Mouse (Mus musculus) monocyte, adult 5-6 weeks (primary cell): ENCODE results near the gene Sdccag8. TPM values are rescaled to one million over a fixed set of nuclear protein-coding genes. Genes with fewer than 3 reads are reported as not detected.
"Not testable (repeated sequence)": the region's sequence is repeated elsewhere in the genome, so short reads cannot be mapped to it uniquely, and the experiment has no call there.

Source experiments
- ATAC-seq: fragments of 153-309, 156-312 bp; replicated peaks from 2 replicates; pipeline ENCODE4 v1.8.0; 2017; ENCODE audit warnings: mild to moderate bottlenecking; ENCODE audit not compliant: low TSS enrichment, insufficient number of reproducible peaks, severe bottlenecking, poor library complexity, low FRiP score
- total RNA-seq: library from RNA; stranded (forward); fragments of 200-1000, 200-491, 200-594 nt; gene quantifications from 3 replicates; pipeline ENCODE4 v1.2.3, GENCODE M21; 2017

The Sdccag8 gene
- total RNA-seq, 1 experiment from 2014 or later: 78.7 TPM

DNA sequence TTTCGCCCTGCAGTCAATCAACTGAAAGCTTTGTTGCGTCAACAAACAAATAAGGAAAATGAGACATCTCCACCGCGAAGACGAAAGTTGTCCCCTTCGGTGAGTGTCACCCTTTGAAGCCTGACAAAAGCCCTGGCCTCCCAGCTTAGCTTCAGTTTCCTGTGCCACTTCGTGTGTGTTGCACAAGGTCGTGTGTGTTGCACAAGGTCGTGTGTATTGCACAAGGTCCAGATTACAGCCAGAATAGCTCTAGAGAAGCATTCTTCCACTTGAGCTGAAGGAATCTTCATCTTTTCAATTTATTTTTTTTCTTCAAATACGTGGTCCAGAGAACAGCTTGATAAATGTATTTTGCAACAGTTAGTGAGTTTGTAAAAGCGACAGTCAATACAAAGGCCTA lies 11.7 kb downstream of the Sdccag8 start:
- ATAC-seq: peak; percentile 75

- no peak for ATAC-seq
Observed at GRCm38 (mm10) chr1:176826931-176827330, 12.5 kb downstream of the Sdccag8 start.

- ATAC-seq: peak; percentile 88
Observed at GRCm38 (mm10) chr1:176827365-176827764, 12.9 kb downstream of the Sdccag8 start.

GRCm38 (mm10) chr1:176827945-176828485 lies 13.6 kb downstream of the Sdccag8 start:
- peak; percentile 10; the same call in 1 of the 2 replicates for ATAC-seq

DNA sequence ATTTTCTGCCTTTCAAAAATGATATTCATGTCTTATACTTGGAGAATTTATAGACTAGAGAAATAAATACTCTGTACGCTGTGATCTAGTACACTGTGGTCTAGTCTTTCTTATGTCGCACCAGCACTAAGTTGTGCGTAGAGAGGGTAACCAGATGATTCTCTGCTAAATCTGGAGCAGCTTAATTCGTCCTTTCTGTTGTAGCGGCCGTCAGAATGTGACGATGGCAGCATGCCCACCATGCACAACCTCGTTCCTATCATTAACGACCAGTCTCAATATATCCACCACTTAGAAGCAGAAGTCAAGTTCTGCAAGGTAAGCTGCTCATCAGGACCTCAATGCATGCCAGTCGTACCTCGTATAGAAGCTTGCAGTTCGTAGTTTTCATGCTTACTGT lies 14.2 kb downstream of the Sdccag8 start:
- no peak for ATAC-seq

- no peak for ATAC-seq
Observed at GRCm38 (mm10) chr1:176832071-176832470, 17.6 kb downstream of the Sdccag8 start.

- no peak for ATAC-seq
Observed at GRCm38 (mm10) chr1:176832607-176833006, 18.1 kb downstream of the Sdccag8 start.

DNA sequence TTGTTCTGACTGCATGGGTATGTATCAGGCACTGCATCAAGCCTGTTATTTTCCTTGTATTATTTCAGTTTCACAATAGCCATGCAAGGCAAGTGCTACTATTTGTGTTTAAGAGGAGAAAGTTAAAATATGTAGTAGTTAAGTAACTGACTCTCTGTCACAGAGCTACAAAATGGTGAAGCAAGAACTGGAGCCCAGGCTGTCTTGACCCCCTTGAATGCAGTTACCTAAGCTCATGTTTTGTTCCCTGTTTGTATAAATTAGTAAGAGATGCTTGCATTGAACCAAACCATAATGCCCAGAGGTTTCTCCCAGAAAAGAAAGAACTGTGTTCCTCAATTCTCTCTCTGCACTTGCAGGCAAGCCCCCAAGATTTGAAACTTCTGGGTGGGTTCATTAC lies 18.8 kb downstream of the Sdccag8 start:
- ATAC-seq: no peak

- ATAC-seq: no peak
Observed at GRCm38 (mm10) chr1:176833948-176834347, 19.5 kb downstream of the Sdccag8 start.

DNA sequence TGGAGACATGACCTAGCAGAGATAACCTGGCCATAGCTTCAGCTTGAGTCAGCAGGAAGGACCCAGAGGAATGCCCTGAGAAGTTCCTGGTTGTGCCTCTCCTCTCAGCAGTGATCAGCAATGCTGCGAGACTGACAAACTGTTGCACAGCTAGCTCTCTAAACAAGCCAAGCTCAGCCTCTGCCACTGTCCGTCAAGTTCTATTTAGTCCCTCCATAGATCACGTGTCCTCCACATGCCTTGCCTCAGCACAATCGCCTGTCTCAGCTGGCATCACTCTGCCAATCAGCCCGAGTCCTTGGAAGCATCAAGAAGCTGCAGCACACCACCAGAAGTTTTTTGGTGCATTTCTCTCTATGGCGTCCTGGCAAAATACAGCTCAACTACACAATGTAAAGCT lies 20.4 kb downstream of the Sdccag8 start:
- 0 out of 2 replicates have a peak, but pooled peaks have one; percentile 34 for ATAC-seq

- 0 out of 2 replicates have a peak, but pooled peaks have one; percentile 32 for ATAC-seq
Observed at GRCm38 (mm10) chr1:176835501-176836294, 21.2 kb downstream of the Sdccag8 start.

- ATAC-seq: not testable (repeated sequence)
Observed at GRCm38 (mm10) chr1:176836562-176836961, 22.1 kb downstream of the Sdccag8 start.

DNA sequence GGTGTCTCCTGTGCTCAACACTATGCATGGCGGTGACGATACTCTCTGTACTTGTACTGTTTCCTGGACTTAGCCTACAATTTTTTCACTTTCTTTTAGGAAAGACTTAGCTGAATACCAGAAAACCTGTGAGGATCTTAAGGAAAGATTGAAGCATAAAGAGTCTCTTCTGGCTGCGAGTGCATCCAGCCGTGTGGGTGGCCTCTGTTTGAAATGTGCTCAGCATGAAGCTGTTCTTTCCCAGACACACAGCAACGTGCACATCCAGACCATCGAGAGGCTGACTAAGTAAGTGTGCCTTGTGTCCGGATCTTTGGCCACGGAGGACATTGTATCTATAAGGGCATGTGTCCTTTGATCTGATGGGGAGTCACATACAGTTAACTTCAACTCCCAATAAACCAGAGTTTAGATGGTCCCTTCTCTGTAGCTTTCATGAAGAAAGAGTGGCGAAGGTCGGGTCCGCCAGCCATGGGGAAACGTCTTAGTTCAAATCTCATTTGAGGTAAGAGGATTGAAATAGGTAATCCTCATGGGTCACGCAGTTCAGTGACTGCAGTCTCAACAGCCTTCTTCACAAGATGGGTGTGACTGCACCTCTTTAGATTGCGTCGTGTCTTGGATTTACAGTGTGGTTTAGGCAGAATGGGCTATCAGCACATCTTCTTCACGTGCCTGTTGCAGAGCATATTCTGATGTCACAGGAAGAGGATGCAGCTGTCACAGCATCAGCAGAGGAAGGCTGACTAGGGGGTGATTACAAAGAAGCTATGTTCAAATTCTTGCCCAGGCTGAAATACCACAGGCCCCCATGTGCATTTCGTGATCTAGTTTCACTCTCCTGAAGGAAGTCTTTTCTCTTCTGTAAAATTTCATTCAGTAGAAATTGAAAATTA lies 30.9 kb downstream of the Sdccag8 start:
- ATAC-seq: no peak

GRCm38 (mm10) chr1:176847118-176847859 lies 32.8 kb downstream of the Sdccag8 start:
- no peak for ATAC-seq

GRCm38 (mm10) chr1:176848613-176849290 lies 34.3 kb downstream of the Sdccag8 start:
- no peak for ATAC-seq

GRCm38 (mm10) chr1:176849377-176849776 lies 34.9 kb downstream of the Sdccag8 start:
- no peak for ATAC-seq

DNA sequence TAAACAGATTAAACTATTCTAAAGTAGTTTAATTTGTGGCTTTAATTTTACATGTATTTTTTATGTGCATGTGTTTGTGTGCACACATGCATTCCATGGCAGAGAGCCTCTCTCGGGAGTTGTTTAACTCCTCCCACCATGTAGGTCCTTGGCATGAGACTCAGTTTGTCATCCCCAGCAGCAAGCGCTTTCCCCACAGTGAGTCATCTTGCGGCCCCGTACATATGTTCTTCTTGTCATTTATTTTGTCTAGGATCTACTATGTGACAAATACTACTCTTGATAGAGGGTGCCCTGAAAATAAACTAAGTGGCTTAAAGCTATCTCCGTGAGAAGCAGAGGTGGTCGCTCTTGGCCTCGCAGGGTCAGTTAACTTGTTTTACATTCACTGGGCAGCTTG lies 36.9 kb downstream of the Sdccag8 start:
- no peak for ATAC-seq
